Mouse (Mus musculus): ENCODE measurements around the gene Drc7.

The Drc7 gene

DNA sequence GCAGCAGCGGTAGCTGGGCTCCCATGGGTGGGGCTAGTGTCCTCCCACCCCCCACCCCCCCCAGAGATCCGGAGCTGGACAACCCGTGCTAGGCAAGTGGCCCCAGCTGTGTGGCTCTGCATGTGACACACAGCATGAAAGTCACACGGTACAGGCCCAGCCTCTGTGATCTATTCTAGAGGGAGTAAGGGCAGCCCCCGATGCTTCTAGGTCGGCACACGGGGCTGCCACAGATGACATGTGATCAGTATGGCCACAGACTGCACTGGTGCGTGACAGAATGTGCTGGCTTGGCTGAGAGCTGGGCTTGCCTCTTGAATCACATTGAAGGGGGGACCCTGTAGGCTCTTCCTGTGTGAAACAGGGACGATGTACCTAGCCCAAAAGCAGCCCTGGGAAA, 72.8 kb downstream of the Drc7 start:
- DNase-seq (ENCODE audit: low read depth, low spot score) = no peak
